Mouse (Mus musculus): ENCODE results near the gene Tnfrsf17. TPM values are rescaled to one million over a fixed set of nuclear protein-coding genes. Genes with fewer than 3 reads are reported as not detected.
"Not testable (repeated sequence)": the region's sequence is repeated elsewhere in the genome, so short reads cannot be mapped to it uniquely, and the experiment has no call there.

The Tnfrsf17 gene
- total RNA-seq, 2 experiments from 2014 or later: not detected

DNA sequence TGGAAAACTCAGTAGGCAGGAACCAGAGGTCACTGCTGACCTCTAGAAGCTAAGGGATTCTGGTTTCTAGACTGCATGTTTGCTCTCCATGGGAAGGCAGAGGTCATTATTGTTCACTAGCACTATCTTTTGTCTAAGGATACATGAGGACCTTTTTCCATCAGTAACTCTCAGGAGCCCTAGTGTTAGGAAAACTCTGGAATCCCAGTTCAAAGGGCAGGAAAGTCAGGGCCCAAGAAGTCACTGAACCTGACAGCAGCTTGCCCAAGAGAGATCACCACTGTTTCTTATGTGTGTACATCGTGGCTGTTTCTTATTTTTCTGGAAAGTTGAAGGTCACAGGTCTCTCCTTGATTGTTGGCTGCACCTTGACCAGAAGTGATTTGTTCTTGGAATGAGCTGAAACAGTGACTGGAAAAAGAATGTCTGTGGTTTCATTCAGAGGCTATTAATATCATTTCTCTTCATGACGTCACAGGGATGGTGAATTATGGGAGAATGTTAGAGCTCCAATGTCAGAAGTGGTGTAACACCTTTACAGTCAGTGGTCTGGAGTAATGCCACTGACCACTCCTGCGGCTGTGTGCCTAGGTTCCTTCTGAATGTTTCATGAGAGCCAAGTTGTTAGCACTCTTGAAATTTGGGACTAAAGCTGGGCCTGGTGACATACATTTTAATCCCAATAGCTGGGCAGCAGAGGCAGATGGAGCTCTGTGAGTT is 16.6 kb downstream of the Tnfrsf17 start:
- ATAC-seq (replicated peaks; ENCODE audit: low FRiP score, poor library complexity, severe bottlenecking): no peak

DNA sequence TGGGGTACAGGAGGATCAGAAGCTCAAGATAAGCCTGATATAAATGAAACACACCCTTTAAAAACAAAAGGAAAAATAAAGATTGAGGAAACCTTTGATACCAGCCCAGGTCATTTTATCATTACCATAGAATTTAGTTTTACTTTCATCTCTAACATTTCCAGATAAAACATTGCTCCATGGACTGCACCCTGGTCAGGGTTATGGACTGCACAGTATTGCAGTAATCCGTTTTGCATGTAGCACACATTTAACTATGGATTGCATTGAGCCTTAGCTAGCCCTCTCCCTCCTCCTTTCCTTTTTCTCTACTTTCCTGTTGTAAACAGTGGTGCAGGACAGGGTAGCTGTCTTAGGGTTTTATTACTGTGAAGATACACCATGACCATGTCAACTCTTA is 17.4 kb downstream of the Tnfrsf17 start:
- no peak for ATAC-seq (replicated peaks; ENCODE audit: low FRiP score, poor library complexity, severe bottlenecking)

DNA sequence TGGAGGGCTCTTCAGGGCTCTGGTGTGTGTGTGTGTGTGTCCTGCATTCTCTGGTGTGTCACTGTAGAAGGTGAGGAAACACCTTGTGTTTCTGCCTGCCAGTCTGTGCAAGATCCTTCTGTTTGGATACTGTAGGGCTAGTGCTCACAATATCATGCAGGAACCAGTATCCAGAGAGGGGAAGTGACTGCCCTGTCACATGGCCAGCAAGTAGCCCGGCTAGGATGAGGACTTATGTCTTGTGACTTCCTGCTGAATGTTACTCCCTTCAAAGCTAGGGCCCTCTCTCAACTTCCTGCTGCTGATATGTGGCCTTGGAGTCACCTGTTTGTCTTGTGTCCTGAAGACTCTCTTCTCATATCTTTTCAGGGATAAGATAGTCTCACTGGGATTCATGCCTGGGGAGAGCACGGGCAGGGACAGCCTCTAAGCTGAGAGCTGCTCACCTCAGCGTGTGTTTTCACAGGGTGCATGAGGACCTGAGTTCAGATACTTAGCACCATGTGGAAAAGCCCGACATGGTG is 29.7 kb downstream of the Tnfrsf17 start:
- no peak for ATAC-seq (replicated peaks; ENCODE audit: low FRiP score, poor library complexity, severe bottlenecking)

DNA sequence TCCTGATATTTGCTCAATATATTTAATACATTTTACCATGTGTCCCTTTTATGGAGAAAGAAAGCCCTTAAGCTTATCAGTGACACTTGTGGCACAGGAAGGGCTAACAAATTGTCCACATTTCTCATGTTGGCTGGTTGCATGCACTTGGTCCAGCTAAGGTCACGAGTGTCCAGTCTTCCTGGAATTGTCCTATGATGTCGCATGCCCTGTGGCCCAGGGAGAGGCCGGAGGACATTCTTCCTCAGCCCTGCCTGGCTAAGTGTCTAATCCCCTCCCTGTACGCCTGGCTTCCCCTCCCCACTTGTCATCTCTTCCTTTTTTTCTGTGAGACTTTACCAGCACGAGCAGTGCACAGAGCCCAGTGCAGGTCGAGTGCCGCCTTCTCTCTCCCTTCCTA is 38.3 kb downstream of the Tnfrsf17 start:
- no peak for ATAC-seq (replicated peaks; ENCODE audit: low FRiP score, poor library complexity, severe bottlenecking)

DNA sequence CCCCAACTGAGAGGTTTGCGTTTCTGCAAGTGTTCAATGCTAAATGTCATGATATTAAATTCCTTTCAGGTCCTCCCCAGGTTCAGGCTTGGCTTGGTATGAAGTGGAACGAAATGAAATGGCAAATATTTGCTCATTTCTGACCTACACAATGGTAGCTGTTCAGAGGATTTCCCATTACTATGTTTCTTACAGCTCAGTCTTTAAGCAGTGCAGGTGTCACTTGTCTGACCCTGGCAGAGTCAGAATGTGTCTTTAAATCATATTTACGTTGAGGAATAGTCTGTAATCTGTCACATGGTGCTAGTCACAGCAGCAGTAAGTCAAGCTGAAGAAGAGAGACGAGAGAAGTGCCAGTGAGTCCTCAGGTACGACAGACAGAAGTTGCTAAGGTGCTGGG is 45.6 kb downstream of the Tnfrsf17 start:
- no peak for ATAC-seq (replicated peaks; ENCODE audit: low FRiP score, poor library complexity, severe bottlenecking)

DNA sequence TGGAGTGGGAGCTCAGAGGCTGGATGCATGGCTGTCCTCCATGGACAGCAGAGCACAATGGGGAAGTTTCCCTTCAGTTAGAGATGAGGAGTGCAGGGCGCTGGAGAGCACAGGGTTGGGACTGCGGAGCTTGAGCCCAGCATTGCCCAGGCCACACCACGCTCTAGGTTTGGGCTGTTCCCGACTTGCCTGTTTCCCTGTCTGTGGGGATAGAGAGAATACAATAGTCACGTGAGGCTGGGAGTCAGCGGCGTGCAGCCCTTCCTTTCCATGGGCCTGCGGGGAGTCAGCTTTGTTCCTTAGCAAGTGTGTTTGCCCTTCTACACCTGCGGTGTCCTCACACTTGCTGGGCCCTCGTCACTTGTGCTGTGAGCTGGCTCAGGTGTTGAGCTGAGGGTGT is 46.3 kb downstream of the Tnfrsf17 start:
- no peak for ATAC-seq (replicated peaks; ENCODE audit: low FRiP score, poor library complexity, severe bottlenecking)

DNA sequence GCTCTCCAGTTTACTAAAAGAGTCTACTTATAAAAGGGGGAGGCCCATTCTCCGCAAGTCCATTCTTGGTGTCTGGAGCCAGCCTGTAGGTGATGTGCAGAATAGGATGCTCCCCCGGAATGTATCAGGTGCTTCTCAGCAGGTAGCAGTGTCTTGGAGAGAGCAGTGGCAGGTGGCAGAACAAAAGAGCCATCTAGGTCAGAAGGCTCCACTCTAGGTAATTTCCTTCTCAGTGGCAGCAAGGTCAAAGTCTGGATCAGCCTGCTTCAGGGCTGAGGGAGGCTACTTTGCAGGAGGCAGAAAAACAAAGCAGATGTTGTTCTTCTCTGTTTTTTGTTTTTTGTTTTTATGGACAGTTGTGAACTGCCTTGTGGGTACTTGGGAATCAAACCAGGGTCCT is 47.0 kb downstream of the Tnfrsf17 start:
- ATAC-seq (replicated peaks; ENCODE audit: low FRiP score, poor library complexity, severe bottlenecking): not testable (repeated sequence)

DNA sequence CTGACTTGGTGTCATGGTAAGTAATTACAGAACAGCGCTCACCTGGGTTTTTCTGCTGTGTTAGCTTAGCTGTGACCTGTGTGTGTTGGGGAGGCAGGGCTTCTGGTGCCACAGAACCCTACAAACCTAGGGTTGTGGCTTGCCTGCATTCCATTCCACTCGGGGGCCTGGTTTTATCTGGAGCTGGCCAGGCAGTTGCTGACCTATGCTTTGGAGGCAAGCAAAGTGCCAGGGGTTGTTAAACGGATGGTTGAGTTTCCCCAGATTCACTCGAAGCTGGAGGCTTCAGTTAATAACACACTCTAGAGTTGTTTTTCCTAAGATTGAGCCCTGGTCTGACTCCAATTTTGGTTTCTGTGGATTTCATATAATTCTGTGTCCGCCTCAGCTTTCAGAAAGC is 52.0 kb downstream of the Tnfrsf17 start:
- no peak for ATAC-seq (replicated peaks; ENCODE audit: low FRiP score, poor library complexity, severe bottlenecking)

DNA sequence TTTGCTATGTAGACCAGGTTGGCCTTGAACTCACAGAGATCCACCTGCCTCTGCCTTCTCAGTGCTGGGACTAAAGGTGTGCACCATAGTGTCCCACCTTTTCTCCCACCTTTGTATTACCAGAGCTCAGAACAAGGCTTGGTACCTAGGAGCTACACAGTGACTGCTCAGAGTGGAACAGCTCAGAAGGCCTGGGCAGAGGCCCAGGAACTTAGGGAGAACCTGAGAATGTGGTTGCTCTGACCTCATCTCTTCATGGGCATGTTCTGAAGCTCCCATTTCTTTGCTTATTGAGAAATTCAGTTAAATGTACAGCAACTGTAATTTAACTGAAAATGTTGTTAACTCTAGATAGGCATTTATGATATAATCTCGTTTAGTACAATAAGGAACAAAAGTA is 53.2 kb downstream of the Tnfrsf17 start:
- no peak for ATAC-seq (replicated peaks; ENCODE audit: low FRiP score, poor library complexity, severe bottlenecking)

DNA sequence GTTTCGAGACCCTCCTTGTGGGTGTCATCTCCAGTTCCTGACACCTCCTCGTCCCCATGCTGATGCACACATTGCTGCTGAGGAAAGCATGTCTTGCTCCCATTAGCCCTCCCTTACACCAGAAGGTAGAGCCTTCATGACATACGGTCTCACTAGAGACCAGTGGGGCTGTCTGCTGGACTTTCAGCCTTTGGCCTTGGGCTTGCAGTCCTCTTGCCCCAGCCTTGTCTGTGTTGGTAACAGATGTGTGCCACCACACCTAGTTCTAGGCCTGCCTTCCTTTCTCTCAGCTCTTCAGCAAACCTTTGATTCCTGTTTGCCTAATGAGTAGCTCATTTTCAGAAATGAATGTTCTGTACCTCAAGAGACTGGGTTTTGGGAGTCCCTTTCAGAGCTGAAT is 54.8 kb downstream of the Tnfrsf17 start:
- ATAC-seq (replicated peaks; ENCODE audit: low FRiP score, poor library complexity, severe bottlenecking): no peak

DNA sequence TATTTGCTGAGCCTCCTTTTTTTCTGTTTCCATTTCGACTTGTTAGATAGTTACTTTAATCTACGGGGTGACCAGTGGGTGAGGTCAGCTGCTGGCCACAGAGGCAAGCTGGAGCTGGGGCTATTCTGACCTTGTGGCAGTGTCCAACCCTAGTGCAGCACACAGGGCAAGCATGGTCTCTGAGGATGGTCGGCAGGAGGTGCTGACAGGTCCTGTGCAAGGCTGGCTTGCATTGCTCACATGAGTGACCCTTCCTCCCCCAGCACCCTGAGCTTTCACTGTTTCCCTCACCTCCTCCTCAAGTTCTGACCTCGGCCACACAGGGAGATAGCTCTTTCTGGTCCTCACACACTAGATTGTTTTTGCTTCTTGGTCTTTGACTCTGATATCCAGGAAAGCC is 55.5 kb downstream of the Tnfrsf17 start:
- ATAC-seq (replicated peaks; ENCODE audit: low FRiP score, poor library complexity, severe bottlenecking): 0 out of 2 replicates have a peak, but pooled peaks have one; percentile 31

DNA sequence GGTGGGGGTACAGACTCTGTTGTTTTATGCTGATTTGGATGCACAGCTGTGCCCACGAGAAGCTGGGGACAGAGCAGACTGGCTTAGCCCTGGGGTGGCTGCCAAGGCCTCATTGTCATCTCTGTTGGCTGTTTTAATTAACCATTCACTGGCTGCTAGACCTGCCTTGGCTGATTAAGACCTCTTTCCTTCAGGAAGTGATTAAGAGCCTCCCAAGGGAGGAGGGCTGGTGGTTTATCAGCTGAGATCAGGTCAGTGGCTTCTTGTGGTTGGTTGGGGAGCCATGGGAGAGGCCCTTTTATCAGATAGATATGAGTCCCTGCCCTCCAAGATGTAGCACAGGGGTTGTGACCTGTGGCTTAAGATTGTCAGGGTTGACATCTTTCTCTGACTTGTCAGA is 56.0 kb downstream of the Tnfrsf17 start:
- ATAC-seq (replicated peaks; ENCODE audit: low FRiP score, poor library complexity, severe bottlenecking): no peak

Other genes starting within 250 kb of the Tnfrsf17 start
- 24.7 and 34.0 TPM in 2 replicates for gene Litaf, start 247.7 kb upstream of the Tnfrsf17 start, total RNA-seq (2015; ENCODE audit: low replicate concordance)
- gene Litaf, start 247.7 kb upstream of the Tnfrsf17 start, total RNA-seq (2017; ENCODE audit: low replicate concordance): 10.0 and 11.2 TPM in 2 replicates
- 7.3 and 8.8 TPM in 2 replicates for gene Txndc11, start 179.2 kb upstream of the Tnfrsf17 start, total RNA-seq (2015; ENCODE audit: low replicate concordance)
- gene Txndc11, start 179.2 kb upstream of the Tnfrsf17 start, total RNA-seq (2017; ENCODE audit: low replicate concordance): 9.8 and 18.3 TPM in 2 replicates
- gene Zc3h7a, start 137.4 kb upstream of the Tnfrsf17 start, total RNA-seq (2015; ENCODE audit: low replicate concordance): 53.3 and 83.4 TPM in 2 replicates
- 57.7 and 61.0 TPM in 2 replicates for gene Zc3h7a, start 137.4 kb upstream of the Tnfrsf17 start, total RNA-seq (2017; ENCODE audit: low replicate concordance)
- 35.7 and 61.7 TPM in 2 replicates for gene Rsl1d1, start 110.5 kb upstream of the Tnfrsf17 start, total RNA-seq (2015; ENCODE audit: low replicate concordance)
- 34.6 and 41.4 TPM in 2 replicates for gene Rsl1d1, start 110.5 kb upstream of the Tnfrsf17 start, total RNA-seq (2017; ENCODE audit: low replicate concordance)
- gene Gspt1, start 59.5 kb upstream of the Tnfrsf17 start, total RNA-seq (2015; ENCODE audit: low replicate concordance): 112 and 165 TPM in 2 replicates
- 24.0 and 28.8 TPM in 2 replicates for gene Gspt1, start 59.5 kb upstream of the Tnfrsf17 start, total RNA-seq (2017; ENCODE audit: low replicate concordance)
- 6.7 and 9.0 TPM in 2 replicates for gene Snx29, start 9.1 kb downstream of the Tnfrsf17 start, total RNA-seq (2015; ENCODE audit: low replicate concordance)
- 6.2 and 11.2 TPM in 2 replicates for gene Snx29, start 9.1 kb downstream of the Tnfrsf17 start, total RNA-seq (2017; ENCODE audit: low replicate concordance)